Mouse (Mus musculus) heart, postnatal 0 days (tissue): ENCODE data around the gene Bcat1.

Experiments
- CTCF ChIP-seq: IDR thresholded peaks from 2 replicates; pipeline ENCODE4 v1.5.1; 2016; ENCODE audit warnings: antibody characterized with exemption, control low read depth, low read depth
- EP300 ChIP-seq: IDR thresholded peaks from 2 replicates; pipeline ENCODE4 v1.6.1; 2016; ENCODE audit warnings: antibody characterized with exemption, low read depth

GRCm38 (mm10) chr6:144982093-144982492, 93.9 kb downstream of the Bcat1 start:
- no peak for TF ChIP-seq CTCF
- no peak for TF ChIP-seq EP300
